Mouse (Mus musculus): ENCODE measurements around the gene Grk6.

The Grk6 gene

DNA sequence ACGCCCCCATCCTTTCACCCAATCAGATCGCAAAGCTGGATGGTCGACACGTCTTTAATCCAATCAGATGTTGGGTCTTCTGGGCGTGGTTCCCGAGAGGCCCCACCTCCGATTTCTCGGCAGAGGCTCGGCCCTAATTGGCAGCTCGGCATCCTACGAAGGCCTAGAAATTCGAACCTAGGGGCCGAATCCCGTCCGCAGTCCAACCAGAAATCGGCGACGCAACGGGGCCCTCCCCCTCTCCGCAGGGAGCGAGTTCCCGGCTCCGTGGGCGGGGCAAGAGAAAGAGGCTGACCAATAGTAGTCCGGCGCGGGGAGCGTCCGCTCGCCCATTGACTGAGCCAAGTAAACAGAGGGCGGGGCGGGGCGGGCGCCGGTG lies at the start of gene Grk6:
Gene Grk6 (plus strand): TSS at position 136 of the 379 bp plus-strand sequence.
- in situ Hi-C loops (cut with MboI, MseI) = no loop called here

DNA sequence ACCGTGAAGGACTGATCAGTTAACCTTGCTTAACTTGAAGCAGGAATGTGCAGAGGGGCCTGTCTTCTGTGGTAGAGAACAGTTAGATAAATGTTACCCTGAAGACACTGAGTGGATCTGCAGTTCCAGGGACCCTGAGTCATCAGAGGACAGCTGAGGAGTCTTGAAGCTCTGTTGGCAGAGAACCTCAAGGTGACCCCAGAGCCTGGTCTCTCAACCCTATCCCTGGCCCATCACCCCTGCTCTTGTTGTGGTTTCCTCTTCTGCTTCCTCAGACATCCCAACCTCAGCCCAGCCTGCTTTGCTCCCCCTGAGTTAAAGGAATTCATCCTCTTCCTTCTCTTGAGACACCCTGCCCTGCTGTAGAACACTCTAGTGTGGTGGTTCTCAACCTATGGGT lies 46.8 kb upstream of the Grk6 start, which contains the start of gene Slc34a1:
Gene Slc34a1 (plus strand): TSS at position 100 of the 400 bp plus-strand sequence.
- in situ Hi-C loops (cut with MboI, MseI) = no loop called here

DNA sequence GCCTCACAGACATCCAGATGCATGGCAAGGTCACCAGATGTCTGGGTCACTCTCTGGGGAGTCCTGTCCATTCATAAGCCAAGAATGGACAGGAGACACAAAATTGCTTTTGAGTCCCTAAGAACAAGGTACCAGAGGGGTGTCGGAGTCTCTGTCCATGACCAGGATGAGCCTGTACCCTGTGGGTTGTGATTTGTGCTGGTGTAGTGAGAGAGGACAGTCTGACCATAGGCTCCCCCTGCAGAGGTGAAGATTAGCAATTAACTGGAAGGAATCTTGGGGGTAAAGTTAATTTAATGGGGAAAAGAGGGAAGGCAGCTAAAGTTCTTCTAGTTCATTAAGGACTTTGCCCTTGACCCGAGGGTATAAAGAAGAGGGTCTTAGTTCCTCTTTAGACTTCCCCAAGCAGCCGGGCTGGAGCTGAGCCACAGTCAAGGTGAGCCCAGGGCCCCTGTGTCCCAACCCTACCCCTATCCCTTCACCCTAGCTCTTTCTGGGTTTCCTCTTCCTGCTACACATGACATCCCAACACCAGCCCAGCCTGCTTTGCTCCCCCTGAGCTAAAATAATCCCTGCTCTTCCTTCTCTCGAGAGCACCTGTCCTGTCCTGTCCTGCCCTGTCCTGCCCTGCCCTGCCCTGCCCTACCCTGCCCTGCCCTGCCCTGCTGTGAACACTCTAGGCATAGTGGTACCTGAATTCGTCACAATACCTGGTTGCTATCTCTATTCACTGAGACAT lies 45.4 kb upstream of the Grk6 start:
- in situ Hi-C loops (cut with MboI, MseI) = no loop called here

DNA sequence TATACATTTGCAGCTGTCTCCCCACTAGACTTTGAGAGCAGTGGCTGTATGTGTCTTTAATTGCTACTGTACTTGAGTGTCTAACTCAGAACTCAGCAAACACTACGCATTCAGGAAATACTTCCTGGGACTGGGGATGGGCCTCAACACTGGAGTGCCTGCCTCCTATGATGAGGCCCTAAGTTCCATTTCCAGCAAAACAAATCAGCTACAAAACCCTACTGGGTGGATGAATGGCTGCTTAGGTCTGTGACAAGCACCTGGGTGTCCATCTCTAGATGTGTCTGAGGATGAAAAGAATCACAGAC lies 44.9 kb upstream of the Grk6 start:
- in situ Hi-C loops (cut with MboI, MseI) = no loop called here

DNA sequence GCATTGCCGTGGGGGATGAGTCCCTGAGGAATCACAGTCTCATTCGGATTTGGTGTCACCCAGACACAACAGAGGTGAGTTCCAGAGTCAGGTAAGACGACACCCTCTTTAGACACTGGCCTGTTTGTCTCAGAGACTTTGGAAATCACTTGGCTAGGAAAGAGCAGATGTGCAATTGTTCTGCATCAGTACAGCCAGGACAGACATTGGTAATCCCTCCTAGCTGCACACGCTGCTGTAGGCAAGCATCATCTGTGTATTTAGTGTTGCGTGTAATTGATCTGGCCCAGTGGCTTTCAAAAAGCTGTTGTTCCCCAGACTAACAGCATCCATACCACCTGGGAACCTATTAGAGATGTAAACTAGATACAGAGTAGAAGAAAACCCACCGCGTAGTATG lies 41.6 kb upstream of the Grk6 start:
- in situ Hi-C loops (cut with MboI, MseI) = no loop called here

DNA sequence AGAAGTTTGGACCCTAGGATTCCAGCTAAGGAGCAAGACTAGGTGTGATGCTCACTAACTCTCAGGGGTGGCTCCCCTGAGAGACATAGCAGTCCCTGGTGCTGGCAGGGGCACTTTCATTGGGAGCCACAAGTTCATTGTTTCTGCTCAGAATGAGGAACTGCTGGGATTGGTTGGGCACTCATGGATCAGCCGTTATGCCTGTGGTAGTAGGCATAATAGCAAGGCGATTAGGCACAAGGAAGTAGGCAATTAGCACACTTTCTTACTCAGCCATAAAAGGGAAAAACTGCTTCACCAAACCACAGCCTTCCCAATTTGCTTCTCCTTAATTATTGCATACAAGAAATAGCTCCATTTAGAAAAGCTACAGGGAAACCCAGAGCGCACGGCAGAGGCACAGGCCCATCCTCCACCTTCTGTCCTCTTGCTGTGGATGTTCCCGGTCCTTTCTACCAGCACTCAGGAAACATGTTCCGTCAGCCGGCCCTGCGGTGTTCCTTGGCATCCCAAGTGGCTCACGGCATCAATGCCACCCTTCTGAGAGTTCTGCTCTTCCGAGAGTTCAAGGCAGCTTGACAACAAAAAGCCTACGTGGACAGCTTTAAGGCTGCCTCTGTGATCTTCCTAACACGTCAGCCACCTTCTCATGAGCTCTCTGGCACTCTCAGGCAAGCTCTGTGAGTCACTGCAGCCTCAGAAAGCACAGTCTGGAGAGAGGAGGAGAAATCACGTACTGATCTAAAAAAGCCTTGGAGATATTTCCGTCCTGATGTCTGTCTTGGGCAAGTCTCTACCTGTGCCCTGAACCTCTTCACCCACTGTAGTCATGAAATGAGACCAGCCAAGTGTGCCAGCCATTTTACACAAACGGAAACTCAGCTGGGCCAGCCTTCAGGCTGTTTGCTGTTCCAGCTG lies 40.7 kb upstream of the Grk6 start:
- in situ Hi-C loops (cut with MboI, MseI) = no loop called here

DNA sequence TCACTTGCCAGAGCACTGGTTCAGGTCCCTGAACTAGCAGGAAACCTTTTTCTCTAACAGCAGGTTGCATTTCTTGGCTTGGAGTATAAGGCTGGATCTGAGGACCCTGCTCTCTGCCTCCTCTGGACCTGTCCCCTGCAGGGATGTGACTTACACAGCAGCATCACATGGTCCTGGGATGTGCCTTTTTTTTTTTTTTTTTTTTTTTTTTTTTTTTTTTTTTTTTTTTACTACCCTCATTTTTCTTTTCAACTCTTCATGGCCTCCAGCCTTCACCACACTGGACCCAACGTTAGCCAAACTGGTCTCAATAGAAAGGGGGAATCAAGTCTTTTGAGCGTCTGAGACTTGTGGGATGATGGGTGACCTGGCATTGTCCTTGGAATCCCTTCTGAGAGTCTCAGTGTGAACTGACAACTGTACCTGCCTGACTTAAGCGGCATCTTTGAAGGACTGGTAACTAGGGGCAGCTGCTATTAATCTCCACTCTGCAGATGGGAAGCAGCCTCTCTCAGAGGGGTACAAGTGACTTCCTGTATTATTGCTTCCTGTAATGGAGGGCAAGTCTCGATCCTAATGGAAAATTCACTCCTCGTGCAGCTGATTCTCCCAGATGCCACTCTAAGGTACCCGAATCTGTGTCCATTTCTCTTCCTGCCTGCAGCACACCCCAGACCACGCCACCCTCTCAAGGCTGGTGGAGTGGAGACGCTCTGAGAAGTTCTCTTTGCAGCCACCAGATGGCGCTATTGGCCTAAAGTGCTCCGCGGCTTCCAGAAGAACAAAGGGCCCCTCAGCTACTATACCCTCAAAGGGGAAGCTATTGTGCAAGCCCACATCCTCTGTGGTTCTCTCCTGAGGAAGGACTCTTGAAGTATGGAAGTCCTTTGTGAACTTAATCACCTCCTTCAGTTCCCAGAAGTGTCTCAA lies 39.8 kb upstream of the Grk6 start:
- in situ Hi-C loops (cut with MboI, MseI) = loop anchor here (5.0 kb wide), 1 partner anchor 117 kb away; no protein-coding TSS in a partner anchor

DNA sequence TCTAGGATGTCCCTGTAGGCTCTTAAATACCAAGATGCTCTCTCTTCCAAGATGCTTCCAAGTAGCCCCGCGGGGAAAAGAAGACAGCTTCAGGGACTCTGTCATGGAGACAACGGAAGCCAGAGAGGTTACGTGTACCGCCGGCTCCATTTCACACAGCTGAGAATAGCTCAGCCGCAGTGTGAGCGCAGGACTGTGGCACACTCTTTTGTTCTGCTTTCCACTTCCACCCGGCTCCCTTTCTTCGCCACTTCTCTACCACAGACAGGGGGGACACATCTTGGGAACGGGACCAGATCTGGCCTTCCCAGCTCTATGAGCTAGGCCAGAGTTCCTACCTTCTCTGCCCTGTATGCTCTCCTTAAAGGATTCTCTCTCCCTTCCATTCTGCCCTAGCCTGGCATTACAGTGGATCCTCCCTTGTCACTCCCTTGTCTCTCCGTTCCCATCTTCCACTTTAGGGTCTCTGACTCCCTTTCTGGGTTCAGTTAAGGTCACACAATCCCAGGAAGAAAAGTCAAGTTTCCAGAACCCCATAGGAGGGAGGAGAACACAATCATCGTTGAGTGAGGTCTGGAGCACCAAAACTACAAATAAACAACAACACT lies 39.0 kb upstream of the Grk6 start:
- in situ Hi-C loops (cut with MboI, MseI) = loop anchor here (5.0 kb wide), 1 partner anchor 116 kb away; no protein-coding TSS in a partner anchor

DNA sequence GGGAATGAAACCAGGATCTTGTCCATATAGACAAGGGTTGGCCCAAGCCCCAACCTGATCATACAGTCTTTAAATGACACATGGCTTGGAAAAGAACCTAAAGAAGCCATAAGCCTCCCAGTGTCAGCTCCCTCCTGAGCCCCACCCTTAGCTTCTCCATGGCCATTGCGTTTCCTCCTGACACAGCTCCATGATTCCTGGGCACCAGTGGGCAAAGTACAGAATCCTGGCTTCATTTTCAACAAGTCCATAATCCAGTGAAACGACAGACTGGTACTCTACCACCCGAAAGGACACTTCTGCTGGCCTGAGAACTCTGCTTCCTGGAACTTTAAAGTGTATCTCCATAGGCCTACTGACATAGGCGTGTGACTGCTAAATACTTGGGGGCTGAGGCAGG lies 37.5 kb upstream of the Grk6 start:
- in situ Hi-C loops (cut with MboI, MseI) = loop anchor here (5.0 kb wide), 1 partner anchor 115 kb away; no protein-coding TSS in a partner anchor

DNA sequence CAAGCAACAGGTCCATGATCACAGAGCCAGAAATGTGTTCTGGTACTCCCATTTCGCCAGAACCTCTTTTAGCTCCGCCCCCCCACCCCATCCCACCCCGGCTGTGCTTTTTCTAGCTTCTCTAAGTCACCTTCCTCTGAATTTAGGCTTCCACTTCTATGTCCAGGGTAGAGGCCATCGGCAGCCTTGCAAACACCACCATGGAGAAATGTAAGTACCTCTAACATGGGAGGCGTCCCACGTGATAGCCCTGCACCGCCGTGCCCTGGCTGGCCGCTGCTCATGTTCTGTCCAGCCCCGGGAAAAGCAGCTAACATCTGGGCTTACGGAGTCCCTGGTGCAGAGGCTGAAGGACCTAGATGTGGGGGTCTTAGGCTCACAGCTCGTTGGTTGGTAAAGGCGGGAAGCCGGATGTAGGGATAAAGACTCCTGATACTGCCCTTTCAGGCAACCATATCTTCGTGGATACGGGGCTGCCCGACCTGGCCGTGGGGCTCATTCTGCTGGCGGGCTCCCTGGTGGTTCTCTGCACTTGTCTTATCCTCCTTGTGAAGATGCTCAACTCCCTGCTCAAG lies 36.2 kb upstream of the Grk6 start:
- in situ Hi-C loops (cut with MboI, MseI) = loop anchor here (5.0 kb wide), 1 partner anchor 114 kb away; no protein-coding TSS in a partner anchor

DNA sequence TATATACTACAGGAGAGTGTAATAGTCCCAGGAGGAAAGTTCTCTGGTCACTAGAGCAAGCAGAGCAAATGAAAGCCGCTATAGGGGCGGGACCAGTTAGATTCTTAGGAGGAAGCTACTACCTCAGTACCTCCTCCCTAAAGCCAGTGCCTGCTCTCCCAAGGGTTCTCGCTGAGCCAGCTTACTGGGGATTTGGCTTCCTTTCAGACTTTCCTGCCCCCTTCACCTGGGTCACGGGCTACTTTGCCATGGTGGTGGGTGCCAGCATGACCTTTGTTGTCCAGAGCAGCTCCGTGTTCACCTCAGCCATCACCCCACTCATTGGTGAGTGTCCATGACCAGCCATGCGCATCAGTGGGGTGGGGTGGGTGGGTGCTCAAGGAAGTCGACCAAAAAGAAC lies 33.0 kb upstream of the Grk6 start:
- in situ Hi-C loops (cut with MboI, MseI) = no loop called here

DNA sequence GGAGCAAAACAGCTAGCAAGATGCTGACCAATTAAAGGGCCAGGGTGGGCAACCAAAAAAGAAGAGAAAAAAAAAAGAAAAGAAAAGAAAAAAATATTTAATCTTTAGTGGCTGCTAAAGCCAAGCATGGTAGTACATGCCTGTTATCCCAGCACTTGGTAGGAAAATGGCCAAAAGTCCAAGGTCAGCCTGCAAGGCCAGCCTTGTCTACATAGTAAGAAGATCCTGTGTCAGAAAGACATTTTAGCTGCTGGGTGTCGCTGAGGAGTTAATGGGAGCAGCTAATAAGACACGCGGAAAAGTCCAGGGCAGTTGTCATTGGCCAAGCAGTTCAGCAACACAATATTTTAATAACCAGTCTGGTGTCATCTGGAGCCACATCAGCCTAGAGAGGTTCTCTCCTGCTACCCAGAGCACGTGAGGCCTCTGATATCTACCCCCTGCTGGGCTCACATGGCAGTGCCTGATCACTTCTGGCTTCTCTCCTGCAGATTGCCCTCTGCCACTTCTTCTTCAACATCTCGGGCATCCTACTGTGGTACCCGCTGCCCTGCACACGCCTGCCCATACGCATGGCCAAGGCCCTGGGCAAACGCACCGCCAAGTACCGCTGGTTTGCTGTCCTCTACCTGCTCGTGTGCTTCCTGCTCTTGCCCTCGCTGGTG lies 32.1 kb upstream of the Grk6 start:
- in situ Hi-C loops (cut with MboI, MseI) = no loop called here

DNA sequence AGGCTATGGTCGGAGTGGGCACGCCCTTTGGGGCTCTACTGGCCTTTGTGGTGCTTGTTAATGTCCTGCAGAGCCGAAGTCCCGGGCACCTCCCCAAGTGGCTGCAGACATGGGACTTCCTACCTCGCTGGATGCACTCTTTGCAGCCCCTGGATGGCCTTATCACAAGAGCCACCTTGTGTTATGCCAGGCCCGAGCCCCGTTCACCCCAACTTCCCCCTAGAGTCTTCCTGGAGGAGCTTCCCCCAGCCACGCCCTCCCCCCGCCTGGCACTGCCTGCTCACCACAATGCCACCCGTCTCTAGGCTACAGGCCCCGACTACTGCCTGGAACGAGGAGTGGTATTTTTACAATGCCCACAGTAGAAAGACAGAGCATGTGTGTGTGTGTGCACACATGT lies 31.5 kb upstream of the Grk6 start:
- in situ Hi-C loops (cut with MboI, MseI) = no loop called here

DNA sequence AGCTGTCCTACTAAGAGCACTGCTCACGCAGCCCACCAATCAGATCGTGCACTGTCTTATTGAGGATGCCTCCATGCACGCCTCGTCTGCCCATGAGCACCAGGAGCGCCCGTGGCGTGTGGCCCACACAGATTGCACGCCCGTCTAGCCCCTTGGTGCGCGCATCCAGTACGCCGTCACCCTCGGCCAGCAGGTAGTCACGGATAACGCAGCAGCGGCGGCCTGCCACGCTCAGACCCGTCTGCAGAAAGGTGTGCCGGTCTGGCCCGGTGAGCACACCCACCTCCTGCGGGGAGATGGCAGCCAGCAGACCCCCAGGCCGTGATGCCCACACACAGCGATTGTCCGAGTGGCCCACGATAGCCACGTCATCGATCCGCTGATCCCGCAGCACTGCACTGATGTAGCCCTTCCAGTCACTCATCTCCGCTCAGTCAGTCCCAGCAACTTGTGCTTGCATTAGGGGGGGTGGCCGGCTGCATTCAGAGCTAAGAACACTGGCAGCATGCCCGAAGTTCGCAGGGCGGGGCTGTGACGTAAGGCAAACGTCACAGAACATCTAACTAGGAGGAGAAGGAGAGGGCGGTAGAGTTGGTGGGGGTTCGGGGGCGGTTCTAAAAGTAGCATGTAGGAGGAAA lies 30.0 kb upstream of the Grk6 start, which contains the start of gene Pfn3:
Gene Pfn3 (minus strand): TSS at position 490 of the 638 bp plus-strand sequence.
- in situ Hi-C loops (cut with MboI, MseI) = no loop called here

DNA sequence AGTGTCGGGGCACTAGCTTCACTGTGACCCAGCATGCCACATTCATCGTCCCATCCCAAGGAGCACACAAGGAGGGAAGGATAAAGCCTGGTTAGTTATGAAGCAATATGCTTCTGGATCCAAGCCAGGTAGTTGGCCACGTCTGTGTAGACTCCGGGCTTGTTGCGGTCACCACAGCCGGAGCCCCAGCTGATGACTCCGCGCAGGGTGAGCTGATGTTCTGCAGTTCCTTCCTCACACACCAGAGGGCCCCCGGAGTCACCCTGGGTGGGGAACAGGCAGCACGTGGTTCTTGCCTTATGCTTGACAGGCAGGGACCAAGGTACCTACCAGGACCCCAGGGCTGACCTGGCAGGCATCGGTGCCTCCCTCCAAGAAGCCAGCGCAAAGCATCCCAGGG lies 26.9 kb upstream of the Grk6 start:
- in situ Hi-C loops (cut with MboI, MseI) = no loop called here

DNA sequence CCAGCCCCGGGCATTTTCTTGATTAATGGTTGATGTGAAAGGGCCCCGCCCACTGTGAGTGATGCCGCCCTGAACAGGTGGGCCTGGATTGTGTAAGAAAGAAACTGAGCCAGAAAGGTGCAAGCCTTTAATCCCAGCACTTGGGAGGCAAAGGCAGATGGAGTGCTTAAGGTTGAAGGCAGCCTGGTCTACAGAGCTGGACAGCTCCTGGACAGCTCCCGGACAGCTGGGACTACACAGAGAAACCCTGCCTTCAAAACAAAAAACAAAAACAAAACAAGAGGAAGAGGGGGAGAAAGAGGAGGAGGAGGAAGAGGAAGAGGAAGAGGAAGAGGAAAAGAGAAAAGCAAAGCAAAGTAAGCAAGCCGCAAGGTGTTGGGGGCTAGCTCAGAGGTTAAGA lies 25.7 kb upstream of the Grk6 start:
- in situ Hi-C loops (cut with MboI, MseI) = no loop called here

DNA sequence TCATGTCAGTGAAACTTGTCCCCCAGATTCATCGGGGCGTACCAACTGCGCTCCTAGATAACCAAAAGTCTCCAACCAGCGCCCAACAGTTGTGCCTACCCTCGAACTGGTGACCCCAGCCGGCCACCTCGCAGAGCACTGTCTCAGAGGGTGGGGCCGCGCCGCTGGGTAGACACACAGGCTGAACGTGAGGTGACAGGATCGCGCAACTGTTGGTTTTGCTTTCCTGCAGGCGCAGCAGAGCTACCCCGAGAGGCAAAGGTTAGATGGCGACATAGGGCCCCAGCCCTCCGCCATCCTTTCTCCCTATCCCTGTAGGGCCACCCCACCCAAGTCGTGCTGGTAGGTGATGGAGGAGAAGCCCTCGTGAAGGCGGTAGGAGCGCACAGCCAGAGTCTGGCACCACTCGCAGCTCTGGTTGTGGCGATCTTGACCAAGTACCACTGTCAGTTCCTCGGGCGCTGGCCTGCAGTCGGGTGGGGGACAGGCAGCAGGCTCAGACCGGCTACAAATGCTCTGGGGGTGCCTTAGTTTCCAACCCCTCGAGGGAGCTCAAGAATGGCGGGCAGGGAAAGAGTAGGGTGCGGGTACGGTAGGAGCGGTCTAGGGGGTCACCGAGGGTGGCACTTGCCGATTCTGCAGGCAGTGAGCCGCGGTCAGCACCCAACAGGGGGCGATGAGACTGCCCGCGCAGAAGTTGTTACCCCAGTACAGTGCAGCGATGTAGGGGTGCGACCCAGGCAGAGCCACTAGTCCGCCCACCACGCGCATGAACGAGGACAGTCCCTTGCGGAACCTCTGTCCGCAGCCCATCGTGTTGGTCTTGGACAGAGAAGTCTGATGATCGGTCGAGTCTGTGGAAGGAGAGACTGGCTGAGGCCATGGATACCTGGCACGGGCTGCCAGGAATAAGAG lies 24.6 kb upstream of the Grk6 start:
- in situ Hi-C loops (cut with MboI, MseI) = loop anchor here (5.0 kb wide), 1 partner anchor 47 kb away; no protein-coding TSS in a partner anchor

Data from T-helper 1 cell (primary cell).